Comparison of ENCODE assay signal across 10 mouse cellular contexts in genomic region chr5:31984369-31984961, GRCm38 (mm10).
DNase-seq lines count a peak whose midpoint lies in the region; ATAC-seq and TF ChIP-seq lines count a peak whose summit lies in the region.
"Had no signal": no experiment of that assay in that cellular context is flagged by ENCODE, and none has a peak within 500 bp of the region (broad histone marks: within the 10 kb centered on the region; RNA-seq: fewer than 3 reads in every experiment).

No protein-coding gene starts in this region.

- peak; percentile 97 for ATAC-seq in megakaryocyte, adult 5-6 weeks (ENCODE audit: poor library complexity, severe bottlenecking)

- H3K27me3 ChIP-seq in forebrain, embryonic 10.5 days (ENCODE audit: poor library complexity, severe bottlenecking) = no peaks in the 10 kb centered on the region
- no peaks in the 10 kb centered on the region for H3K27me3 ChIP-seq in cerebellum, adult 2 months (ENCODE audit: control insufficient read depth, insufficient read depth, low read length)
- H3K27me3 ChIP-seq: stomach, embryonic 15.5 days had no signal

- H3K4me1 ChIP-seq in forebrain, embryonic 10.5 days = no peaks in the 10 kb centered on the region
- H3K4me1 ChIP-seq in cerebellum, adult 2 months (ENCODE audit: control insufficient read depth, insufficient read depth, low read length) = no peaks in the 10 kb centered on the region
- H3K4me1 ChIP-seq: stomach, embryonic 15.5 days had no signal

- no peak for TF ChIP-seq POLR2A in cerebellum, adult 2 months (IDR thresholded peaks at IDR 0.05; ENCODE audit: borderline replicate concordance, insufficient read depth, low read length)

- H3K27ac ChIP-seq in gastrocnemius, adult 2 months = peak overlapping the region; percentile 46; the same call in 1 of the 2 replicates
- no peak overlapping the region for H3K27ac ChIP-seq in forebrain, embryonic 10.5 days
- H3K27ac ChIP-seq in cerebellum, adult 2 months (ENCODE audit: insufficient read depth, low read length) = no peak overlapping the region
- H3K27ac ChIP-seq: heart, adult 2 months; stomach, embryonic 15.5 days had no signal

- H3K9me3 ChIP-seq in forebrain, embryonic 10.5 days = no peaks in the 10 kb centered on the region
- H3K9me3 ChIP-seq: stomach, embryonic 15.5 days had no signal

- intact Hi-C loops in gastrocnemius, adult 2 months (cut with DNase I) = no loop called here
- intact Hi-C loops in gastrocnemius, postnatal 36 days (cut with DNase I) = no loop called here

- TF ChIP-seq CTCF in gastrocnemius, adult 2 months (IDR thresholded peaks at IDR 0.05) = no peak
- TF ChIP-seq CTCF in cerebellum, adult 2 months (IDR thresholded peaks at IDR 0.05; ENCODE audit: borderline replicate concordance, insufficient read depth, low read depth, low read length) = no peak

- WGBS in forebrain, embryonic 10.5 days = 92% methylated on average over 13 of the region's 13 CpGs
- 91% methylated on average over 13 of the region's 13 CpGs for WGBS in cerebellum, adult 2 months

- no peak overlapping the region for H3K4me3 ChIP-seq in gastrocnemius, adult 2 months
- H3K4me3 ChIP-seq in forebrain, embryonic 10.5 days = no peak overlapping the region
- H3K4me3 ChIP-seq in cerebellum, adult 2 months (replicated peaks; ENCODE audit: insufficient read depth, low read depth, low read length) = no peak overlapping the region
- H3K4me3 ChIP-seq: heart, adult 2 months; stomach, embryonic 15.5 days had no signal

- H3K36me3 ChIP-seq in forebrain, embryonic 10.5 days (replicated peaks) = no peaks in the 10 kb centered on the region
- H3K36me3 ChIP-seq: stomach, embryonic 15.5 days had no signal

- DNase-seq in gastrocnemius, adult 2 months = peak; percentile 62
- DNase-seq in gastrocnemius, postnatal 36 days = no peak
- DNase-seq in urinary bladder, postnatal 36 days (ENCODE audit: low spot score in 2 of 2) = peak; percentile 56 to 77
- DNase-seq in urinary bladder, postnatal 4 days (ENCODE audit: low spot score in 2 of 2) = no peak
- DNase-seq in thymus, postnatal 4 days = peak; percentile 66
- DNase-seq in forebrain, embryonic 10.5 days (ENCODE audit: extremely low spot score, low spot score) = no peak
- no peak for DNase-seq in cerebellum, adult 2 months

Comparison
In these comparisons a context has a peak if more than half of its experiments do, and no peak if none do; other contexts are left out.
1. DNase-seq: peak in gastrocnemius, adult 2 months (single experiment), urinary bladder, postnatal 36 days (2 of 2) and thymus, postnatal 4 days (single experiment); none in gastrocnemius, postnatal 36 days (0 of 2), urinary bladder, postnatal 4 days (0 of 2), forebrain, embryonic 10.5 days (single experiment) and cerebellum, adult 2 months (0 of 2).